In the genomic region with DNA sequence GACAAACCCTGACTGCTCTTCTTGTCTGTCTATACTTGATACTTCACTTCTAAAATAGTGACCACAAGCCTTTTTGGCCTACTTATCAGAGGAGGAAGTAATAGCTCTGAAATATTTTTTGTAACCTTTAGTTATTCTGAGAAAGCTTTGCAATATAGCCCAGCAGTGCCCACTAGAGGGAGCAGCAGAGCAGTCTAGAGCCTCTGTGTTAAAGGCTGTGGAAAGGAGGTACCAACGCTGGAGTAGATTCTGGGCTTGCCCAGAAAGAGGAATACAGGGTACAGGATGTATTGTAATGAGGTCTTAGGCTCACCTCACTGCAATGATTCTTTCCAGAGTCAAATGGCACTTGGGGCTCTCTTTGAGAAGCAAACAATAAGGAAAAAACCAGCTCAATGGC, we compare ENCODE assay signal across 9 mouse cellular contexts.
DNase-seq lines count a peak whose midpoint lies in the region; ATAC-seq and TF ChIP-seq lines count a peak whose summit lies in the region.
"Had no signal": no experiment of that assay in that cellular context is flagged by ENCODE, and none has a peak within 500 bp of the region (broad histone marks: within the 10 kb centered on the region; RNA-seq: fewer than 3 reads in every experiment).

No protein-coding gene starts in this region.

- DNase-seq in adrenal gland, adult (ENCODE audit: inconsistent age in 2 of 2, low spot score in 1 of 2), result peak; percentile 43 to 76
- no peak for DNase-seq in adrenal gland, postnatal 4 days (ENCODE audit: low spot score in 2 of 2)
- DNase-seq in Patski (ENCODE audit: low read depth, low spot score), result no peak
- DNase-seq in cerebellum, postnatal 4 days (ENCODE audit: low spot score in 2 of 2), result peak; percentile 82 to 83
- peak; percentile 53 to 73 for DNase-seq in heart, postnatal 14 days
- peak; percentile 81 to 83 for DNase-seq in layer of hippocampus, postnatal 14 days (ENCODE audit: low spot score in 2 of 2)
- peak; percentile 97 for DNase-seq in midbrain, embryonic 11.5 days (ENCODE audit: low spot score, missing footprints)
- DNase-seq in stomach, postnatal 0 days (ENCODE audit: low spot score), result peak; percentile 63

- 7% methylated on average over 1 of the region's 1 CpGs for WGBS in midbrain, embryonic 11.5 days
- 9% methylated on average over 1 of the region's 1 CpGs for WGBS in stomach, postnatal 0 days

- H3K27me3 ChIP-seq in Patski, result no peaks in the 10 kb centered on the region
- no peaks in the 10 kb centered on the region for H3K27me3 ChIP-seq in midbrain, embryonic 11.5 days (ENCODE audit: control insufficient read depth, insufficient read depth, low read length)
- no peaks in the 10 kb centered on the region for H3K27me3 ChIP-seq in stomach, postnatal 0 days (ENCODE audit: control insufficient read depth, insufficient read depth, low read length)
- H3K27me3 ChIP-seq: heart, embryonic 15.5 days had no signal

- H3K4me1 ChIP-seq in midbrain, embryonic 11.5 days (ENCODE audit: control insufficient read depth, insufficient read depth, low read length), result peaks cover 4% of the 10 kb centered on the region; the same call in 1 of the 2 replicates
- H3K4me1 ChIP-seq in stomach, postnatal 0 days (replicated peaks; ENCODE audit: control insufficient read depth, insufficient read depth), result no peaks in the 10 kb centered on the region

- TF ChIP-seq CTCF in Patski (IDR thresholded peaks at IDR 0.05), result peak; percentile 85
- TF ChIP-seq CTCF in stomach, postnatal 0 days (IDR thresholded peaks at IDR 0.05; ENCODE audit: low read depth), result peak; percentile 83

- no peak overlapping the region for H3K4me3 ChIP-seq in midbrain, embryonic 11.5 days (ENCODE audit: low read depth, low read length)
- H3K4me3 ChIP-seq in stomach, postnatal 0 days (ENCODE audit: low read depth, low read length), result no peak overlapping the region
- H3K4me3 ChIP-seq: heart, embryonic 15.5 days had no signal

- no peaks in the 10 kb centered on the region for H3K36me3 ChIP-seq in midbrain, embryonic 11.5 days (ENCODE audit: control insufficient read depth, insufficient read depth, low read length)
- no peaks in the 10 kb centered on the region for H3K36me3 ChIP-seq in stomach, postnatal 0 days (ENCODE audit: control insufficient read depth, insufficient read depth, low read length)
- H3K36me3 ChIP-seq: heart, embryonic 15.5 days had no signal

- POLR2A ChIA-PET in Patski (lab: Charles Lee), result no interaction called here

- intact Hi-C loops in heart, postnatal 14 days (cut with DNase I), result loop anchor here (10.0 kb wide), 1 partner anchor 226 kb away; the partner anchor contains the start of gene Elavl4

- TF ChIP-seq EP300 in stomach, postnatal 0 days (optimal IDR thresholded peaks at IDR 0.05), result no peak

- H3K9me3 ChIP-seq in midbrain, embryonic 11.5 days (ENCODE audit: control insufficient read depth, low read length), result no peaks in the 10 kb centered on the region
- no peaks in the 10 kb centered on the region for H3K9me3 ChIP-seq in stomach, postnatal 0 days (ENCODE audit: control insufficient read depth, low read length)
- H3K9me3 ChIP-seq: heart, embryonic 15.5 days had no signal

- no peak overlapping the region for H3K27ac ChIP-seq in midbrain, embryonic 11.5 days (ENCODE audit: low read depth, low read length)
- H3K27ac ChIP-seq in stomach, postnatal 0 days (replicated peaks), result no peak overlapping the region
- H3K27ac ChIP-seq: heart, embryonic 15.5 days had no signal

- CTCF ChIA-PET in Patski (lab: Charles Lee), result interaction anchor here (1.0 to 1.3 kb wide), 4 partner anchors 9 to 35 kb away, joined by 3 to 4 read pairs (median 4); no protein-coding TSS in a partner anchor

- in situ Hi-C loops in Patski (cut with MboI; ENCODE audit: low pct_unique_long_range_greater_than_20kb), result loop anchor here (25.0 kb wide), 1 partner anchor 358 kb away; no protein-coding TSS in a partner anchor

- peak; percentile 57 for ATAC-seq in Patski
- ATAC-seq in midbrain, embryonic 11.5 days (ENCODE audit: low FRiP score), result peak; percentile 70
- ATAC-seq in stomach, postnatal 0 days (ENCODE audit: low FRiP score, low TSS enrichment), result 0 out of 2 replicates have a peak, but pooled peaks have one; percentile 49

- H3K4me2 ChIP-seq in midbrain, embryonic 11.5 days, result no peak overlapping the region
- H3K4me2 ChIP-seq in stomach, postnatal 0 days (replicated peaks; ENCODE audit: low read depth), result no peak overlapping the region
- H3K4me2 ChIP-seq: heart, embryonic 15.5 days had no signal

- H3K9ac ChIP-seq in midbrain, embryonic 11.5 days (ENCODE audit: low read length), result no peak overlapping the region
- H3K9ac ChIP-seq in stomach, postnatal 0 days (ENCODE audit: low read length), result no peak overlapping the region
- H3K9ac ChIP-seq: heart, embryonic 15.5 days had no signal

Comparison
In these comparisons a context has a peak if more than half of its experiments do, and no peak if none do; other contexts are left out.
1. DNase-seq: peak in adrenal gland, adult (2 of 2), cerebellum, postnatal 4 days (2 of 2), heart, postnatal 14 days (2 of 2), layer of hippocampus, postnatal 14 days (2 of 2), midbrain, embryonic 11.5 days (single experiment) and stomach, postnatal 0 days (single experiment); none in adrenal gland, postnatal 4 days (0 of 2) and Patski (single experiment).
2. Peak in every context shown above with its lines, with median percentiles within 50 percentile points of each other: ATAC-seq.